Mouse (Mus musculus): ENCODE data around the gene Armcx1. TPM values are rescaled to one million over a fixed set of nuclear protein-coding genes. Genes with fewer than 3 reads are reported as not detected.

Armcx1 gene
- polyA plus RNA-seq, 2 experiments: 50.3 to 74.6 TPM

DNA sequence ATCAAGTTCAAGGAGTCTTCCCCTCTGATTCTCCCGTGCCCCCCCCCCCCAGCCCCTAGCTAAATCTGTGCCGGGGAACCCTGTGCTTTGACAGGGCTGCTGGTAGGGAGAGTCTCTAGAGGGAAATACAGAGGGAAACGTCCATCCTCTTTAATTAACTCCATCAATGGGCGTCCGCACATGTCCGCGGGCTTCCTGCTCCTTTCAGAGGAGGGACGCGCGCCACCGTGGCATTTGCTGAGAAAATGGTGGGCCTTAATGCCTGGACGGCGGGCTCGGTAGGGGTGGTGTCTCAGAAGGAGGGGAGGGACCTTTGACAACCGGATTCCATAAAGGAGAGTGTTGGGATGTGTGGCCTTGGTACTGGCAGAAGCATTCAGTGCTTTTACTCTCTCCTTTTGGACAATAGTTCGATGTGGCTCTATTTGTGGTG lies 31.0 kb upstream of the Armcx1 start:
- H3K9me3 ChIP-seq (ENCODE audit: control insufficient read depth, low read length): no peaks in the 10 kb centered on the region
- ATAC-seq (ENCODE audit: low FRiP score, low read depth) (peak; percentile 38), DNase-seq (ENCODE audit: low spot score) (peak; percentile 31)
- H3K36me3 ChIP-seq (ENCODE audit: control insufficient read depth, insufficient read depth, low read length): peaks cover 26% of the 10 kb centered on the region
- H3K27me3 ChIP-seq (ENCODE audit: control insufficient read depth, insufficient read depth, low read length): no peaks in the 10 kb centered on the region
- H3K4me1 ChIP-seq (ENCODE audit: control insufficient read depth, insufficient read depth, low read length): no peaks in the 10 kb centered on the region
- WGBS: 28% methylated on average over 15 of the region's 16 CpGs
- H3K4me3 ChIP-seq (replicated peaks; ENCODE audit: low read length): peak overlapping the region; percentile 54
- peak overlapping the region; percentile 76 for H3K9ac ChIP-seq (ENCODE audit: low read depth, low read length, severe bottlenecking)
- peak overlapping the region; percentile 47 for H3K4me2 ChIP-seq (replicated peaks; ENCODE audit: low read depth, low read length, severe bottlenecking)
- H3K27ac ChIP-seq (replicated peaks; ENCODE audit: low read depth, low read length): peak overlapping the region; percentile 84
- no peak for TF ChIP-seq POLR2A (IDR thresholded peaks at IDR 0.05; ENCODE audit: borderline replicate concordance, extremely low read depth, insufficient read depth, insufficient read length)

DNA sequence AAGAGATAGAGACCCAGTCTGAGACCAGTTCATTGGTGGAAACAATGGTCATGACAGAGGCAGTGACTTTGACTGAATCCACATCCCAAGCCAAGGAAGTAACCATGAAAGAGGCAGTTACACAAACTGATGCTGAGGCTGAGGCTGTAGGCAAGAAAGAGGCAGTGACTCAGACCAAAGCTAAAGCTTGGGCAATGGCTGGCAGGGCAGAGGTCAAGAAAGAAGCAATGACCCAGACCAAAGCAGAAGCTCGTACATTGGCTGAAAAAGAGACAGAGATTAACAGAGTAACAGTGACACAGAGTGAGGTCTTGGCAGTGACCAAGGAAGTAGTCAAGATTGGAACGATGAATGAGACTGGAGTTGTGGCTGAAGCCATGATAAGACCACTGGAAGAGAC lies 28.1 kb upstream of the Armcx1 start:
- Histone ChIP-seq H3K4me2 (replicated peaks; ENCODE audit: low read depth, low read length, severe bottlenecking) (no peak overlapping the region), H3K4me3 (replicated peaks; ENCODE audit: low read length) (no peak overlapping the region), H3K36me3 (ENCODE audit: control insufficient read depth, insufficient read depth, low read length) (peaks cover 34% of the 10 kb centered on the region), H3K4me1 (ENCODE audit: control insufficient read depth, insufficient read depth, low read length) (no peaks in the 10 kb centered on the region), H3K27me3 (ENCODE audit: control insufficient read depth, insufficient read depth, low read length) (no peaks in the 10 kb centered on the region), H3K9ac (ENCODE audit: low read depth, low read length, severe bottlenecking) (no peak overlapping the region), H3K9me3 (ENCODE audit: control insufficient read depth, low read length) (no peaks in the 10 kb centered on the region), H3K27ac (replicated peaks; ENCODE audit: low read depth, low read length) (no peak overlapping the region)
- no peak for TF ChIP-seq POLR2A (IDR thresholded peaks at IDR 0.05; ENCODE audit: borderline replicate concordance, extremely low read depth, insufficient read depth, insufficient read length)
- no peak for ATAC-seq (ENCODE audit: low FRiP score, low read depth)
- DNase-seq (ENCODE audit: low spot score): no peak
- WGBS: 88% methylated on average over 2 of the region's 2 CpGs

DNA sequence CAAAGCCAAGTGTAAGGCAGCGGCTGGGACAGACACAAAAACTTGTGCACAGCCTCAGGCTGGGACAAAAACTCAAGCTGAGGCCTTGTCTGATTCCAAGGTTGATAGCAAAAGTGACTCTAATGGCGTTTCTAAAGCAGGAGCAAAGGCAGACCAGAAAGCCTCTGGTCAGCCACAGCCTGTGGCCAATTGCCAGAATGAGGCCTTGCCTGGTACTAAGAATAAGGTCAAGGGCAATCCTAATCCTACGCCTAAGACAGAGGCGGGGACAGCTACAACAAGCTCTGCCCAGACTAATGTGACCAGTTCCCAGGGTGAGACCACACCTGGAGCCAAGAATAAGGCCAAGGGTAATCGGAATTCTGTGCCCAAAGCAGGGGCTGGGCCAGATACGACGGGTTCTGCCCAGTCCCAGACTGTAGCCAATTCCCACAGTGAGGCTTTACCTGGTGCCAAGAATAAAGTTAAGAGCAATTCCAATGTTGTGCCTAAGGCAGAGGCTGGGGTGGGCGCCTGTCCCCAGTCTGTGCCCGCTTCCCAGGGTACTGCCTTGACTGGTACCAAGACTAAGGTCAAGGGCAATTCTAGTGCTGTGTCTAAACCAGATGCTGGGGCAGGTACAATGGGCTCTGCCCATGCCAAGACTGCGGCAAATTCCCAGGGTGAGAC lies 26.8 kb upstream of the Armcx1 start:
- TF ChIP-seq POLR2A (IDR thresholded peaks at IDR 0.05; ENCODE audit: borderline replicate concordance, extremely low read depth, insufficient read depth, insufficient read length): no peak
- ATAC-seq (ENCODE audit: low FRiP score, low read depth): no peak
- Histone ChIP-seq H3K4me2 (replicated peaks; ENCODE audit: low read depth, low read length, severe bottlenecking) (no peak overlapping the region), H3K27ac (replicated peaks; ENCODE audit: low read depth, low read length) (no peak overlapping the region), H3K9ac (ENCODE audit: low read depth, low read length, severe bottlenecking) (no peak overlapping the region), H3K4me1 (ENCODE audit: control insufficient read depth, insufficient read depth, low read length) (no peaks in the 10 kb centered on the region), H3K9me3 (ENCODE audit: control insufficient read depth, low read length) (no peaks in the 10 kb centered on the region), H3K4me3 (replicated peaks; ENCODE audit: low read length) (no peak overlapping the region), H3K27me3 (ENCODE audit: control insufficient read depth, insufficient read depth, low read length) (no peaks in the 10 kb centered on the region), H3K36me3 (ENCODE audit: control insufficient read depth, insufficient read depth, low read length) (peaks cover 34% of the 10 kb centered on the region)
- DNase-seq (ENCODE audit: low spot score): no peak
- WGBS: 86% methylated on average over 8 of the region's 10 CpGs

DNA sequence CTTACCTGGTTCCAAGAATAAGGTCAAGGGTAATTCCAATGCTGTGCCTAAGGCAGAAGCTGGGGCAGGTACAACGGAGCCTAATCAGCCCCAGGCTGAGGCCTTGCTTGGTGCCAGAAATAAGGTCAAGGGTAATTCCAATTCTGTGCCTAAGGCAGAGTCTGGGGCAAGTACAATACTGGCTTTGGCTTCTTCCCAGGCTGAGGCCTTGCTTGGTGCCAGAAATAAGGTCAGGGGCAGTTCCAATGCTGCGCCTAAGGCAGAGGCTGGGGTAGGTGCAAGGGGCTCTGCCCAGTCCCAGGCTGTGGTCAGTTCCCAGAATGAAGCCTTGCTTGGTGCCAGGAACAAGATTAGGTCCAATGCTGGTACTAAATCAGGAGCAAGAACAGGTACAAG lies 26.2 kb upstream of the Armcx1 start:
- 71% methylated on average over 2 of the region's 2 CpGs for WGBS
- no peak overlapping the region for H3K4me3 ChIP-seq (replicated peaks; ENCODE audit: low read length)
- ATAC-seq (ENCODE audit: low FRiP score, low read depth): no peak

DNA sequence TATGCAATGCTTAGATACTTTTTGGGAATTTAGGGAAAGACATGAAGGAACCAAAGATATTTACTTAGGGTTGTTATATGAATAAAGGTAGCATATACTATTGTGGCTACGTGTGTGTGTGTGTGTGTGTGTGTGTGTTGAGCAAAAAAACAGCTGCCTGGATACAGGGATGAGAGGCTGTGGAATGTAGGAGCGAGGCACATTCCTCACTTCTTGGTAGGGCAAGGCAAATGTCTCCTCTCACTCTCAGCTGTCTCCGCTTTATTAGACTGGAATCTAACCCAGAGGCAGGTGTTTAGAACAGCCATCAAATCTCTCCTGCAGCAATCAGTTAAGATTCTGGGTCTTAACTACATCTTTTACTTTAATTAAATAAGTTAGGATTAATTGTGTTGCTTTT lies 900 bp upstream of the Armcx1 start:
- peaks cover 18% of the 10 kb centered on the region; the same call in 1 of the 2 replicates for H3K36me3 ChIP-seq (ENCODE audit: control insufficient read depth, insufficient read depth, low read length)
- no peak overlapping the region for H3K9ac ChIP-seq (ENCODE audit: low read depth, low read length, severe bottlenecking)
- H3K27ac ChIP-seq (replicated peaks; ENCODE audit: low read depth, low read length): no peak overlapping the region
- no peak overlapping the region for H3K4me2 ChIP-seq (replicated peaks; ENCODE audit: low read depth, low read length, severe bottlenecking)
- DNase-seq (ENCODE audit: low spot score): no peak
- H3K9me3 ChIP-seq (ENCODE audit: control insufficient read depth, low read length): no peaks in the 10 kb centered on the region
- no peaks in the 10 kb centered on the region; the same call in 1 of the 2 replicates for H3K27me3 ChIP-seq (ENCODE audit: control insufficient read depth, insufficient read depth, low read length)
- WGBS: 44% methylated on average over 3 of the region's 3 CpGs
- no peak for TF ChIP-seq POLR2A (IDR thresholded peaks at IDR 0.05; ENCODE audit: borderline replicate concordance, extremely low read depth, insufficient read depth, insufficient read length)
- no peak overlapping the region for H3K4me3 ChIP-seq (replicated peaks; ENCODE audit: low read length)
- no peak for ATAC-seq (ENCODE audit: low FRiP score, low read depth)
- H3K4me1 ChIP-seq (ENCODE audit: control insufficient read depth, insufficient read depth, low read length): no peaks in the 10 kb centered on the region

More for the DNA sequence above, 26.2 kb upstream of the Armcx1 start:
- H3K27me3 ChIP-seq (ENCODE audit: control insufficient read depth, insufficient read depth, low read length): no peaks in the 10 kb centered on the region
- H3K4me2 ChIP-seq (replicated peaks; ENCODE audit: low read depth, low read length, severe bottlenecking): no peak overlapping the region
- no peaks in the 10 kb centered on the region for H3K9me3 ChIP-seq (ENCODE audit: control insufficient read depth, low read length)
- TF ChIP-seq POLR2A (IDR thresholded peaks at IDR 0.05; ENCODE audit: borderline replicate concordance, extremely low read depth, insufficient read depth, insufficient read length): no peak
- H3K36me3 ChIP-seq (ENCODE audit: control insufficient read depth, insufficient read depth, low read length): peaks cover 34% of the 10 kb centered on the region
- no peak overlapping the region for H3K9ac ChIP-seq (ENCODE audit: low read depth, low read length, severe bottlenecking)
- no peak for DNase-seq (ENCODE audit: low spot score)
- no peak overlapping the region for H3K27ac ChIP-seq (replicated peaks; ENCODE audit: low read depth, low read length)
- no peaks in the 10 kb centered on the region for H3K4me1 ChIP-seq (ENCODE audit: control insufficient read depth, insufficient read depth, low read length)
